Mouse (Mus musculus) forebrain, embryonic 11.5 days (tissue): Measurements from ENCODE around the gene Trp53. TPM values are rescaled to one million over a fixed set of nuclear protein-coding genes. Genes with fewer than 3 reads are reported as not detected.

Source experiments
- ATAC-seq: fragments of 200-750 bp; cut with Nextera tagmentation; replicated peaks from 2 replicates; pipeline ENCODE4 v1.8.0; 2017; ENCODE audit warnings: moderate TSS enrichment; ENCODE audit not compliant: low FRiP score
- DNase-seq: peaks from one replicate; pipeline ENCODE4 v3.0.0-alpha.2; 2017; ENCODE audit warnings: low spot score
- H3K27ac ChIP-seq: fragments of 300-500 bp; sonication (generic); 2 replicates; pipeline ENCODE4 v1.5.1; 2014; ENCODE audit warnings: low read depth, low read length
- H3K27me3 ChIP-seq: fragments of 300-500 bp; sonication (generic); 2 replicates; pipeline ENCODE4 v1.6.1; 2014; ENCODE audit warnings: mild to moderate bottlenecking, low read length, mixed read lengths; ENCODE audit not compliant: control insufficient read depth, insufficient read depth
- H3K36me3 ChIP-seq: fragments of 300-500 bp; sonication (generic); 2 replicates; pipeline ENCODE4 v1.6.1; 2014; ENCODE audit warnings: mild to moderate bottlenecking, low read length, moderate library complexity, mixed read lengths; ENCODE audit not compliant: control insufficient read depth, insufficient read depth
- H3K4me1 ChIP-seq: fragments of 300-500 bp; sonication (generic); replicated peaks from 2 replicates; pipeline ENCODE4 v1.6.1; 2014; ENCODE audit warnings: low read length, mixed read lengths; ENCODE audit not compliant: control insufficient read depth, insufficient read depth
- H3K4me2 ChIP-seq: fragments of 300-500 bp; sonication (generic); 2 replicates; pipeline ENCODE4 v1.6.1; 2014; ENCODE audit warnings: low read depth, mild to moderate bottlenecking, low read length, moderate library complexity, mixed read lengths; ENCODE audit not compliant: severe bottlenecking
- H3K4me3 ChIP-seq: fragments of 300-500 bp; sonication (generic); 2 replicates; pipeline ENCODE4 v1.5.1; 2014; ENCODE audit warnings: low read depth, low read length
- H3K9ac ChIP-seq: fragments of 300-500 bp; sonication (generic); 2 replicates; pipeline ENCODE4 v1.6.1; 2014; ENCODE audit warnings: low read length
- H3K9me3 ChIP-seq: fragments of 300-500 bp; sonication (generic); 2 replicates; pipeline ENCODE4 v1.6.1; 2016; ENCODE audit warnings: low read length, mixed read lengths; ENCODE audit not compliant: control insufficient read depth
- WGBS: fragments of 180-500 bp; shearing (Covaris S2); extraction: QIAGEN DNeasy Blood & Tissue Kit; methylation state at CpG from one replicate; pipeline ENCODE4 v1.1.7; 2014; 5-methylcytosine and 5-hydroxymethylcytosine counted together
- polyA plus RNA-seq: library from polyadenylated mRNA; unstranded; fragments of >200 nt; fragmentation: Nextera tagmentation; extraction: Ambion mirVana; gene quantifications from 2 replicates; pipeline ENCODE4 v1.2.1, GENCODE M21; 2014

Gene Trp53
- polyA plus RNA-seq, 1 experiment from 2014 or later, result 168 TPM

DNA sequence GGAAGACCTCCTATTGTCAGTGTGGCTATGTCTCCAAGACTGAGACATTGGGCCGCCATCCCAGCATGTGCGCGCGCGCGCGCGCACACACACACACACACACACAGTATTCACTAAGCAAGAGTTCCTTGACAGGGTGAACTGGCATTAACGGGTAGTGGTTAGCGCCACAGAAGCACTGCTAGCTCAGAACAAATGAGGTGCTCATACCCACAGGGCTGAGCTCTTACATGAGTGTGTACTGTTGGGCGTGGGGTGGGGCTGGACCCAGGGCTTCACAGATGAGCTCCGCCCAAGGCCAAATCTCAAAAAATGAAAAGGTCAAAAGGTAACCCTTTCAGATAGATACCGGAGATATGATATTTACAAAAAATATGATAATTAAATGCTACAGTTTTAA lies 4.8 kb downstream of the Trp53 start:
- no peaks in the 10 kb centered on the region for H3K27me3 ChIP-seq
- no peaks in the 10 kb centered on the region; the same call in 1 of the 2 replicates for H3K4me1 ChIP-seq
- 95% methylated on average over 13 of the region's 13 CpGs for WGBS
- DNase-seq (no peak), ATAC-seq (no peak)
- no peaks in the 10 kb centered on the region for H3K9me3 ChIP-seq
- no peak overlapping the region for H3K4me3 ChIP-seq
- peaks cover 5% of the 10 kb centered on the region for H3K36me3 ChIP-seq
- H3K27ac ChIP-seq, result no peak overlapping the region
- no peak overlapping the region for H3K9ac ChIP-seq
- H3K4me2 ChIP-seq, result no peak overlapping the region

DNA sequence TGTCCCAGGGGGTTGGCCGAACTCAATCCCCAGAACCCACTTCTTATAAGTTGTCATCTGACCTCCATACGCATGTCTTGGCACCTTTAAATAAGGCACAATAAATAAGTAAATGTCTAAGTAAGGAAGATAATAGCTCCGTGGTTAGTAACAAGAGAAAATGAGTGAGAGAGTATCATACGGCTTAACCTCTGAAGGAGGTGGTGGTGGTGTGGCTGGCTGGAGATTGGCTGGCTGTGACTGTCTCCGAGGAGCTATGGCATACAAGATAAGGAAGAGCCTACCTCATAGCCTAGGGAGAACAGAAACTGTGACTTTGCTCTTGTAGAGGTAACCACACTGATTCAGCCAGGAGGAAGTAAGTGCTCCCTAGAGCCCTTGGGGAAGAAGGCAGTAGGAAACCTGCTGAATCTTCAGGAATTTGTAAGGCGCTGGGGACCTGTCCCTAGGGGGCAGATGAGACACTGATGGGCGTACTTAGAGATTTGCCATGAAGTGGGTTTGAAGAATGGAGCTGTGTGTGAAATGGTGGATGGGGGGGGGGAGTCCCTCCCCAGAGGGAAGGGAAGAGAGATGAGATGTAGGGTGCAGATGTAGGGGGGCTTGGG lies 5.7 kb downstream of the Trp53 start:
- H3K27ac ChIP-seq, result no peak overlapping the region
- H3K4me2 ChIP-seq, result no peak overlapping the region
- no peak overlapping the region for H3K9ac ChIP-seq
- no peak overlapping the region for H3K4me3 ChIP-seq
- H3K4me1 ChIP-seq, result no peaks in the 10 kb centered on the region; the same call in 1 of the 2 replicates
- 89% methylated on average over 7 of the region's 7 CpGs for WGBS
- H3K27me3 ChIP-seq, result no peaks in the 10 kb centered on the region
- DNase-seq (no peak), ATAC-seq (no peak)
- peaks cover 7% of the 10 kb centered on the region for H3K36me3 ChIP-seq
- H3K9me3 ChIP-seq, result no peaks in the 10 kb centered on the region

DNA sequence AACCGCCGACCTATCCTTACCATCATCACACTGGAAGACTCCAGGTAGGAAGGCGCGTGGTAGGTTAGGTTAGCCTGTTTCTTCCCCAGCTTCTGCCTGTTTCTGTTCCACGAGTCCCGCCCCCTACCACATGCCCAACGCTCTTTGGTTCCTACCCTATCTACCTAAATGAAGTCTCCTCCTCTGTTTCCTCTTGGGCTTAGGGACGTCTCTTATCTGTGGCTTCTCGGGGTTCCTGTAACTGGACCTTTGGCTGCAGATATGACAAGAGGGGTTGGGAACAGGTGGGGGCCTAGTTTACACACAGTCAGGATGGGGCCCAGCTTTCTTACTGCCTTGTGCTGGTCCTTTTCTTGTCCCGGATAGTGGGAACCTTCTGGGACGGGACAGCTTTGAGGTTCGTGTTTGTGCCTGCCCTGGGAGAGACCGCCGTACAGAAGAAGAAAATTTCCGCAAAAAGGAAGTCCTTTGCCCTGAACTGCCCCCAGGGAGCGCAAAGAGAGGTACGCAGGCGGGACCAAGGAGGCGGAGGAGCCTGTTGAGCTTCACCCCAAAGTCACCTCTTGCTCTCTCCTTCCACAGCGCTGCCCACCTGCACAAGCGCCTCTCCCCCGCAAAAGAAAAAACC lies 9.2 kb downstream of the Trp53 start:
- 91% methylated on average over 22 of the region's 22 CpGs for WGBS
- DNase-seq (no peak), ATAC-seq (no peak)
- no peaks in the 10 kb centered on the region for H3K27me3 ChIP-seq
- no peak overlapping the region for H3K27ac ChIP-seq
- H3K4me2 ChIP-seq, result no peak overlapping the region
- H3K4me1 ChIP-seq, result no peaks in the 10 kb centered on the region
- H3K36me3 ChIP-seq, result peaks cover 11% of the 10 kb centered on the region
- no peak overlapping the region for H3K9ac ChIP-seq
- H3K4me3 ChIP-seq, result no peak overlapping the region
- no peaks in the 10 kb centered on the region for H3K9me3 ChIP-seq

DNA sequence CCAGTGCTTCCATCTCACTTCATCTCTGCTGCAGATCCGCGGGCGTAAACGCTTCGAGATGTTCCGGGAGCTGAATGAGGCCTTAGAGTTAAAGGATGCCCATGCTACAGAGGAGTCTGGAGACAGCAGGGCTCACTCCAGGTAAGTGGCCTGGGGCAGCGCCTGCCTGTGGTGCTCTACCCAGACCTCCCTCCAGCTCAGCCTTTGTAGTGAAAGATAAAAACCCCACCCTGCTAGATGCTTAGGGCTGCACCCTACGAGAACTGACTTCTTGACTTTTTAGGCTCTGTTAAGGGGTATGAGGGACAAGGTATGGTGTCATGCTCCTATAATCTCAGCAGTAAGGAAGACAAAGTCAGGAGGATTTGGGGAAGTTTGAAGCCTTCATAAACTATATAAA lies 10.5 kb downstream of the Trp53 start:
- H3K4me3 ChIP-seq, result no peak overlapping the region
- no peak for ATAC-seq
- H3K27ac ChIP-seq, result no peak overlapping the region
- H3K4me1 ChIP-seq, result no peaks in the 10 kb centered on the region
- 94% methylated on average over 8 of the region's 8 CpGs for WGBS
- no peak for DNase-seq
- no peaks in the 10 kb centered on the region for H3K9me3 ChIP-seq
- H3K9ac ChIP-seq, result no peak overlapping the region
- H3K36me3 ChIP-seq, result peaks cover 11% of the 10 kb centered on the region
- H3K27me3 ChIP-seq, result no peaks in the 10 kb centered on the region
- H3K4me2 ChIP-seq, result no peak overlapping the region

DNA sequence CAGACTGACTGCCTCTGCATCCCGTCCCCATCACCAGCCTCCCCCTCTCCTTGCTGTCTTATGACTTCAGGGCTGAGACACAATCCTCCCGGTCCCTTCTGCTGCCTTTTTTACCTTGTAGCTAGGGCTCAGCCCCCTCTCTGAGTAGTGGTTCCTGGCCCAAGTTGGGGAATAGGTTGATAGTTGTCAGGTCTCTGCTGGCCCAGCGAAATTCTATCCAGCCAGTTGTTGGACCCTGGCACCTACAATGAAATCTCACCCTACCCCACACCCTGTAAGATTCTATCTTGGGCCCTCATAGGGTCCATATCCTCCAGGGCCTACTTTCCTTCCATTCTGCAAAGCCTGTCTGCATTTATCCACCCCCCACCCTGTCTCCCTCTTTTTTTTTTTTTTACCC lies 11.3 kb downstream of the Trp53 start:
- H3K36me3 ChIP-seq, result peaks cover 11% of the 10 kb centered on the region
- no peak for ATAC-seq
- no peak for DNase-seq
- H3K9me3 ChIP-seq, result no peaks in the 10 kb centered on the region
- no peaks in the 10 kb centered on the region for H3K27me3 ChIP-seq
- H3K4me1 ChIP-seq, result no peaks in the 10 kb centered on the region
- H3K4me3 ChIP-seq, result no peak overlapping the region
- 88% methylated on average over 3 of the region's 3 CpGs for WGBS
- no peak overlapping the region for H3K27ac ChIP-seq
- H3K9ac ChIP-seq, result no peak overlapping the region
- no peak overlapping the region for H3K4me2 ChIP-seq

DNA sequence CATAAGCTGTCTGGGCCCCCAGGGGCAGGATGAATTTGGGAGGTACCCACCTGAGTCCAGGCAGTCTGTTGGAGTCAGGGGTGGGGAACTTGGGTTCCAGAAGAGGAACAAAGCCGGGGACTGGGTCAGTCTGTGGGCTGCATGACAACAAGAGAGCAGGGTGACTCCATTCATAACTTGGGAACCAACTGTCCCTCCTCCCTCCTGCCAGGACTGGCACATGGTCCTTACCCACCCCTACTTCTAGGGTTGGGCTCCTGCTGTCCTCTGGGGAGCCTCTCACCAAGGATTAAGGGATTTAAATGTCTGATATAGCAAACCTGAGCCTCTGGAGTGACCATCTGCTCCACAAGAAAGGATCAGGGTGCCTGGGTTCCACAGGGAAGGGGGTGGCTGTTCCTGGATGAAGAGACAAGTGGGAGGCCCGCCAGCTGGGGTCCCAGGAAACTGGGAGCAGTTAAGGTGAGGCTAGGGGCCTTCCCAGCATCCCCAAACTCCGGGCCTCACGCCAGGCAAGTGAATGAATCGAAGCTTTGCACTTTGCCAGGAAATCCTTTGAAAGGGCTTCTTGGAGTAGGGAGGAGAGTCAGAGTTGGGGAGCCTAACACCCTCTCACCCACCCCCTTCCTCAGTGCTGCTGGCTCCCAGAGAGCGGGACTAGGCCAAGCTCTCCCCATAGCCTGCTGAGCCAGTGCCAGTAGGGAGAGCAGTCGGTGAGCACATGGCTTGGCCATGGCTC lies 11.9 kb downstream of the Trp53 start:
- Histone ChIP-seq H3K4me1 (no peaks in the 10 kb centered on the region), H3K27ac (no peak overlapping the region), H3K27me3 (no peaks in the 10 kb centered on the region), H3K9ac (no peak overlapping the region), H3K9me3 (no peaks in the 10 kb centered on the region), H3K4me3 (no peak overlapping the region), H3K4me2 (no peak overlapping the region), H3K36me3 (peaks cover 11% of the 10 kb centered on the region)
- no peak for ATAC-seq
- 83% methylated on average over 7 of the region's 7 CpGs for WGBS
- DNase-seq, result no peak

DNA sequence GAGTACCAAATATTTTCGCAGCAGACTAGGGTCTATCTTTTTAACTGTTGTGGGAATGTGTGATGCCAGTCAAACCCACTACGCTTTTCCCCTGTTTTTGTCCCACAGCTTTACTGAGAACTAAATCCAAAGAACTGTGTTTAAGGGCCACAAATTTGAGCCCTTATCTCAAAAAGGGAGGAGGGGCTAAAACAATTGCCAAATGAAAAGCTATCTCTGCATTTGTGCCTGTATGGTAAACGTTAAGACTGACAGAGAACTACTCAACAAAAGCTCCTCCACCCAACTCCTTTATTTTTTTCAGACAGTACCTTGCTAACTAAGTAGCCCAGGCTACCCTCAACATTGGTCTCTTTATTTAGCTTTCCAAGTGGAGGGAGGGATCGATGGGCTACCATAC lies 12.6 kb downstream of the Trp53 start:
- Histone ChIP-seq H3K27ac (no peak overlapping the region), H3K4me2 (no peak overlapping the region), H3K4me1 (no peaks in the 10 kb centered on the region), H3K27me3 (no peaks in the 10 kb centered on the region), H3K9me3 (no peaks in the 10 kb centered on the region), H3K9ac (no peak overlapping the region), H3K36me3 (peaks cover 11% of the 10 kb centered on the region), H3K4me3 (no peak overlapping the region)
- DNase-seq, result no peak
- ATAC-seq, result no peak
- 92% methylated on average over 4 of the region's 4 CpGs for WGBS

DNA sequence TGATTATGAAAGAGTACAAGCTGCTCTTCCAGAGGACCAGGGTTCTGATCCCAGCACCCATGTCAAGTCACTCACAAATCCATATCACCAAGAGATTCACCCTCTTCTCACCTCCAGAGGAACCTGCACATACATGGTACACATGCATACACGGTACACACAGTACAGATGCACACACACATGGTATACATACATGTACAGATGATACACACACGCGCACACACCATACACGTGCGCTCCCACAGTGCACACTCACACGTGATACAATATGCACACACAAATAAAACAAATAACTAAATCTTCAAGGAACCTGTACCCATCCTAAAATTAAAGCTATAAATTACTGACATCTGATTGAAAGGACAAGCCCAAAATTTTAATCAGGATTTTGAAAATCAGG lies 14.7 kb downstream of the Trp53 start:
- no peak overlapping the region for H3K27ac ChIP-seq
- H3K9ac ChIP-seq, result no peak overlapping the region
- ATAC-seq (no peak), DNase-seq (no peak)
- no peak overlapping the region for H3K4me3 ChIP-seq
- no peak overlapping the region for H3K4me2 ChIP-seq
- no peaks in the 10 kb centered on the region for H3K9me3 ChIP-seq
- no peaks in the 10 kb centered on the region for H3K27me3 ChIP-seq
- H3K4me1 ChIP-seq, result peaks cover 3% of the 10 kb centered on the region; the same call in 1 of the 2 replicates
- peaks cover 7% of the 10 kb centered on the region for H3K36me3 ChIP-seq
- 97% methylated on average over 6 of the region's 6 CpGs for WGBS
